Mouse (Mus musculus): ENCODE measurements around the gene Fam117a. TPM values are rescaled to one million over a fixed set of nuclear protein-coding genes. Genes with fewer than 3 reads are reported as not detected.
A peak's percentile ranks its signal among the peaks of the same experiment; 100 is the strongest.

The Fam117a gene
- total and polyA plus RNA-seq, 2 experiments from 2014 or later: 1.1 to 6.1 TPM

DNA sequence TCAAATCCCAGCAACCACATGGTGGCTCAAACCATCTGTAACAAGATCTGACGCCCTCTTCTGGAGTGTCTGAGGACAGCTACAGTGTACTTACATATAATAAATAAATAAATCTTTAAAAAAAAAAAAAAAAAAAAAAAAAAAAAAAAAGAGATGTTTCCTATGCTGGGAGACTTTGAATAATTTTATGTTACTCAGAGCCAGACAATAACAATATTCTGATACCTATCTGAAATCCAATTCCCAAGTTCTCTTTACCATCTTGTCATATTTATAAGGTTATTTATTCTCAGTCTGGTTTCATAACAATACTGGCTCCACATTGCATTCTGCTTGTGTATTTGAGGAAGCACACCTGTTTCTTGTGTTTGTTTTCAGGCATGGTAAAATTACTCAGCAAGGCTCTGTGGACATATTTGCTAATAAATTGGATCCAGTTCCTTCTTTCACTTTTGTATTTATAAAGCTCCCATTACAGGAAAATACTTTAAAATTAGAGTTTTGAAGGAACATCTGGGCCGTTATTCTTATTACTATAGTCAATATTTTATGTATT, 84.1 kb downstream of the Fam117a start:
- no peaks in the 10 kb centered on the region for H3K27me3 ChIP-seq (ENCODE audit: insufficient read depth, low read length)
- 83% methylated on average over 2 of the region's 2 CpGs for WGBS
- H3K4me1 ChIP-seq (ENCODE audit: insufficient read depth, low read length): peaks cover 2% of the 10 kb centered on the region
- no peak overlapping the region for H3K9ac ChIP-seq (replicated peaks; ENCODE audit: low read length, poor library complexity, severe bottlenecking)
- no peak overlapping the region for H3K27ac ChIP-seq (ENCODE audit: low read depth, low read length)
- H3K36me3 ChIP-seq (ENCODE audit: insufficient read depth, low read length): no peaks in the 10 kb centered on the region
- no peak for TF ChIP-seq CTCF (IDR thresholded peaks at IDR 0.05)
- H3K4me3 ChIP-seq (ENCODE audit: low read depth, low read length): no peak overlapping the region
- no peaks in the 10 kb centered on the region for H3K9me3 ChIP-seq (ENCODE audit: low read length)
- DNase-seq (ENCODE audit: low spot score) (no peak), ATAC-seq (ENCODE audit: low FRiP score) (no peak)
- H3K4me2 ChIP-seq (ENCODE audit: low read depth, low read length, poor library complexity, severe bottlenecking): no peak overlapping the region

DNA sequence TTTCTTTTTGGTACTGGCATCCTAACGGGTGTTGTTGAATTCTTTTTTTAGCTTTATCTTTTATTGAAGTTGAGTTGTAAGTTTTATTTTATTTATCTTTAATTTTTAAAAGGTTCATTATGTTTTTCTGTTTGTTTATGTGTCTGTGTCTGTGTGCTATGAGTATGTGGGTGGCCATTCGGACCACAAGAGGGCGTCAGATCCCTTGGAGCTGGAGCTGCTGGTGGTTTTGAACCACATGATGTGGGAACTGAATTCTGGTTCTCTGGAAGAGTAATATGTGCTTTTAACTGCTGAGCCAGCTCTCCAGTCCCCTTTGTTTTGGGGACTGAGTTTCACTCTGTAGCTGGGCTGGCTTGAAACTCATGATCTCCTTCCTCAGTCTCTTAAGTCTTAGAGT, 86.7 kb downstream of the Fam117a start:
- WGBS: 86% methylated on average over 3 of the region's 3 CpGs
- Histone ChIP-seq H3K27ac (ENCODE audit: low read depth, low read length) (no peak overlapping the region), H3K36me3 (ENCODE audit: insufficient read depth, low read length) (no peaks in the 10 kb centered on the region), H3K27me3 (ENCODE audit: insufficient read depth, low read length) (no peaks in the 10 kb centered on the region), H3K4me2 (ENCODE audit: low read depth, low read length, poor library complexity, severe bottlenecking) (no peak overlapping the region), H3K4me3 (ENCODE audit: low read depth, low read length) (no peak overlapping the region), H3K9ac (replicated peaks; ENCODE audit: low read length, poor library complexity, severe bottlenecking) (no peak overlapping the region), H3K9me3 (ENCODE audit: low read length) (no peaks in the 10 kb centered on the region), H3K4me1 (ENCODE audit: insufficient read depth, low read length) (no peaks in the 10 kb centered on the region)
- peak; percentile 40 for TF ChIP-seq CTCF (IDR thresholded peaks at IDR 0.05)
- no peak for DNase-seq (ENCODE audit: low spot score)
- no peak for ATAC-seq (ENCODE audit: low FRiP score)

DNA sequence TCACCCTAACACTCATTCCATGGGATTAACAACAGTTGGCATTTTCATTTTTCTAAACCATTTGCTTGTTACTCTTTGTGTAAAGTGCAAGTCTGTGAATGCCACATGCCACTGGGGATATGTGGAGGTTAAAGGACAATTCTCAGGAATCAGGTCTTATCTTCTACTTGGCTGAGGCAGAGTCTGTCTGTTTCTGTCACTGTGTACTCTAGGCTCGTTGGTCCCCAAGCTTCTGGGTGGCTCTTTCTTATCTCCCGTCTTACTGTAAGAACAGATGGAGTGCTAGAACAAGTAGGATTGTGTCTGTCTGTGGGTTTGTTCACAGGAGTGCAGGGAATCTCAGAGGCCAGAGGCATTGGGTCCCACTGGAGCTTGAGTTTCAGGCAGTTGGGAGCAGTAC, 94.5 kb downstream of the Fam117a start:
- Histone ChIP-seq H3K9ac (replicated peaks; ENCODE audit: low read length, poor library complexity, severe bottlenecking) (no peak overlapping the region), H3K27ac (ENCODE audit: low read depth, low read length) (no peak overlapping the region), H3K9me3 (ENCODE audit: low read length) (no peaks in the 10 kb centered on the region), H3K4me2 (ENCODE audit: low read depth, low read length, poor library complexity, severe bottlenecking) (no peak overlapping the region), H3K27me3 (ENCODE audit: insufficient read depth, low read length) (no peaks in the 10 kb centered on the region), H3K4me3 (ENCODE audit: low read depth, low read length) (no peak overlapping the region), H3K4me1 (ENCODE audit: insufficient read depth, low read length) (no peaks in the 10 kb centered on the region), H3K36me3 (ENCODE audit: insufficient read depth, low read length) (no peaks in the 10 kb centered on the region)
- ATAC-seq (ENCODE audit: low FRiP score) (no peak), DNase-seq (ENCODE audit: low spot score) (no peak)
- no peak for TF ChIP-seq CTCF (IDR thresholded peaks at IDR 0.05)
- 91% methylated on average over 2 of the region's 2 CpGs for WGBS

Other genes starting within 250 kb of the Fam117a start
- 0.33 TPM in 1 of 2 replicates, not detected in the other for gene Dlx3, start 216.9 kb upstream of the Fam117a start, total RNA-seq (2014; rRNA removed)
- not detected in 2 replicates for gene Dlx3, start 216.9 kb upstream of the Fam117a start, polyA plus RNA-seq (2015; fragmentation: Nextera tagmentation; extraction: Ambion mirVana)
- 0.60 TPM in 1 of 2 replicates, not detected in the other for gene Dlx4, start 190.8 kb upstream of the Fam117a start, total RNA-seq (2014; rRNA removed)
- gene Dlx4, start 190.8 kb upstream of the Fam117a start, polyA plus RNA-seq (2015; fragmentation: Nextera tagmentation; extraction: Ambion mirVana): 0.47 and 0.51 TPM in 2 replicates
- gene Tac4, start 75.5 kb upstream of the Fam117a start, total RNA-seq (2014; rRNA removed): not detected in 2 replicates
- gene Tac4, start 75.5 kb upstream of the Fam117a start, polyA plus RNA-seq (2015; fragmentation: Nextera tagmentation; extraction: Ambion mirVana): not detected in 2 replicates
- 72.5 and 113 TPM in 2 replicates for gene Kat7, start 26.8 kb upstream of the Fam117a start, total RNA-seq (2014; rRNA removed)
- 65.6 and 72.7 TPM in 2 replicates for gene Kat7, start 26.8 kb upstream of the Fam117a start, polyA plus RNA-seq (2015; fragmentation: Nextera tagmentation; extraction: Ambion mirVana)
- 92.4 and 99.1 TPM in 2 replicates for gene Slc35b1, start 47.7 kb downstream of the Fam117a start, total RNA-seq (2014; rRNA removed)
- 154 and 168 TPM in 2 replicates for gene Slc35b1, start 47.7 kb downstream of the Fam117a start, polyA plus RNA-seq (2015; fragmentation: Nextera tagmentation; extraction: Ambion mirVana)
- gene Spop, start 77.1 kb downstream of the Fam117a start, total RNA-seq (2014; rRNA removed): 54.3 and 66.5 TPM in 2 replicates
- gene Spop, start 77.1 kb downstream of the Fam117a start, polyA plus RNA-seq (2015; fragmentation: Nextera tagmentation; extraction: Ambion mirVana): 192 and 231 TPM in 2 replicates
- gene Nxph3, start 177.6 kb downstream of the Fam117a start, total RNA-seq (2014; rRNA removed): 22.3 and 22.8 TPM in 2 replicates
- gene Nxph3, start 177.6 kb downstream of the Fam117a start, polyA plus RNA-seq (2015; fragmentation: Nextera tagmentation; extraction: Ambion mirVana): 5.1 and 5.6 TPM in 2 replicates